Mouse (Mus musculus): Measurements from ENCODE around the gene Rtl6.

GRCm38 (mm10) chr15:84532211-84532610, 25.4 kb downstream of the Rtl6 start:
- TF ChIP-seq CTCF (IDR thresholded peaks at IDR 0.05; ENCODE audit: borderline replicate concordance, control insufficient read depth, extremely low read depth, insufficient read depth, low read length, poor library complexity), result no peak
- no peak for TF ChIP-seq POLR2A (IDR thresholded peaks at IDR 0.05; ENCODE audit: control insufficient read depth, extremely low read depth, insufficient read depth, low read length, poor library complexity)
